Mouse (Mus musculus) retina, adult 2 months (tissue): Measurements from ENCODE around the gene Adgrf1.
"Not testable (repeated sequence)": the region's sequence is repeated elsewhere in the genome, so short reads cannot be mapped to it uniquely, and the experiment has no call there.

ENCODE experiments used
- DNase-seq: peaks from one replicate; pipeline ENCODE4 v3.0.0-alpha.2; 2012; ENCODE audit warnings: low read depth, low spot score

Gene Adgrf1

GRCm38 (mm10) chr17:43266636-43267035 lies 3.5 kb upstream of the Adgrf1 start:
- DNase-seq, result no peak

- DNase-seq, result no peak
Observed at GRCm38 (mm10) chr17:43267046-43267749, 2.9 kb upstream of the Adgrf1 start.

DNA sequence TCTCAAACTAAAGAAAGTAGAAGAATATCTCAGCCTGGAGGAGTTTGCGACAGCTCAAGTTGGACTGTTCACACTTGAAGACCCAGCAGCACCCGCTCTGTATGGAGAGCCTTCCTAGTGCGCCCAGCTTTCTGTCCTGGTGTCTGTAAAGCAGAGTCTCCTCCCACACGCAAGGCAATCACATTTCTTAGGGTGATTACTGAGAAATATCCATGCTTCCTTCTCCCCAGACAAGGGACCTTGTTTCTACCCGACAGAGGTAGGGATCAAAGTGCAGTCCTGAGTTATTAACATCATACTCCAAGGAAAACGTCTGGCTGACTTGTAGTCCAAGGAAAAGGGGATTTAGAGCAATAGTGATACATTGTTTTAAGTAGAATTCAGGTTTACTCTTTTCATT lies 6.1 kb downstream of the Adgrf1 start:
- no peak for DNase-seq

- peak; percentile 15 for DNase-seq
Observed at GRCm38 (mm10) chr17:43277223-43277622, 7.1 kb downstream of the Adgrf1 start.

- DNase-seq, result no peak
Observed at GRCm38 (mm10) chr17:43279671-43280070, 9.5 kb downstream of the Adgrf1 start.

GRCm38 (mm10) chr17:43282353-43282752 lies 12.2 kb downstream of the Adgrf1 start:
- no peak for DNase-seq

DNA sequence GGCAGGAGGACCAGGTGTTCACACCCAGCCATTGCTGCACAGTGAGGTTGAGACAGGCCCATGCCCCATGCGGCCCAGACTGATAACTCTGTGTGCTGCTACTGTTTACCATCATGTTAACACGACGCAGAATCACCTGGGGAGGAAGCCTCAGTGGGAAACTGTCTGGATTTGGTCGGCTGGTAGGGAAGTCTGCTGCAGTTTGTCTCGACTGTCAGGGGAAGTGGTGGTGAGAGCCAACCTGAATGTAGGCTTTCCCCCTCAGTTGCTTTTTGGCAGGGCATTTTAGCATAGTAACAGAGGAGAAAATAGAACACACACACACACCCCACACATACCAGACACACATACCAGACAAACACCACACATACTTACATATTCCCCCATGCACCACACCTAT lies 12.7 kb downstream of the Adgrf1 start:
- no peak for DNase-seq

GRCm38 (mm10) chr17:43299515-43299914 lies 29.4 kb downstream of the Adgrf1 start:
- no peak for DNase-seq

- DNase-seq, result no peak
Observed at GRCm38 (mm10) chr17:43325986-43326671, 56.0 kb downstream of the Adgrf1 start.

DNA sequence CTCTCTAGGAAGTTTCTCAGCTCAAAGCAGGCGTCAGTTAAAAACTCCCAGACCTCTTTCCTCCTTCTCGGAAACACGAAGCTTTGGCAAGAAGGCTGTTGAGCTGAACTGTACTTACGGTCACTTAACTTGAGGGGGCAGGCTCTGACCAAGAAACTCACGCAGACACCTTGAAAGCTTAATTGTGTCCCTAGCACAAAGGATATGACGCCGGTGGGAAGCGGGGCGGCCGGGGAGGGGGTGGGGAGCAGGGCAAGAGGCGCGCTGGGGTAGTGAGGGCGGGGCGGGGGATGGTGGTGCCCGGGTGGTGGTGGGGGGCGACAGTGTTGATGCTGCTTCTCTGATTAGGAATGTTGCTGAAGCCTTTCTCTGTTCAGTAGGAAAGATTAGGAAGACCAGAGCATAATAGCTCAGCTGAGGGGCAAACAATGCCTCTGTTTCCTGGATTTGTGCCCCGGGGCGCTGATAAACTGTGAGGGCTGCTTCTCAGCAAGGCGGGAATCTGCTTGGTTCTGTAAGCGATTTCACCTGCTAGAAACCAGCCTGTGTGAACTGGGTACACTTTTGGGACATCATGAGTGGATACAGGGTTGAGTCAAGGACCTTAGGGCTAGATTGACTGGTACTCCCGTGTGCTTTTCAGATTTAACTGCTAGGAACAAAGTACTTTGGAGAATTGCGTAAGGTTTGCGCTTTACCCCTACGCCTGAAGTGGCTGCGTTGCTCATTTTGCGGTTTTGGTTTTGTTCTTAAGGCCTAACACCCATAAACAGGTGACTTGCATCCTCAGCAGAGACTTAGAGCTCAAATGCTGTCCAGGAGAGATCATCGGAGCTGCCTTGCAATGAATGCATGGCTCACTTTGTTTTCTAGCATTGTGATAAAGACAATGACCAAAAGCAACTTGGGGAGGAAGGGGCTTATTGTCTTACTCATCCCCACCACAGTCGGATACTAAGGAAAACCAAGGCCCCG lies 56.9 kb downstream of the Adgrf1 start:
- no peak for DNase-seq

- no peak for DNase-seq
Observed at GRCm38 (mm10) chr17:43327810-43328209, 57.7 kb downstream of the Adgrf1 start.

DNA sequence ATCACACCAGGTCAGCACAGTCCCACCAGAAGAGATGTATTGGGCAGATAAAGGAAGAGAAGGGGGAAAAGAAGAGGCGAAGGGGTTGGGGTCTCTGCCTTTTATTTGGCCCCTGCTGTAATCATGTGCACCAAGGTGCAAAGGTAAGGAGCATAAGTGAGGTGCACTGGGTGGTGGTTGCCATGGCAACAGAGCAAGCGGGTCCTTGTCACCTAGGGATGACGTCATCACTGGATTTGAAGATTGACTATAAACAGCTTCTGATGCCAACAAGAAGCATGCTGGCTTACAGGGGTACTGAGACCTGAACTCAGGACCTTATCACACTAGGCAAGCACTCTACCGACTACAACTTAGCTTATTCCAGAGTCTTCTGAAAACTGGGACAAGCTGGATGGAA lies 59.1 kb downstream of the Adgrf1 start:
- no peak for DNase-seq

- DNase-seq, result no peak
Observed at GRCm38 (mm10) chr17:43329761-43330183, 59.6 kb downstream of the Adgrf1 start.

- no peak for DNase-seq
Observed at GRCm38 (mm10) chr17:43332686-43333085, 62.6 kb downstream of the Adgrf1 start.

- DNase-seq, result no peak
Observed at GRCm38 (mm10) chr17:43334074-43334473, 63.9 kb downstream of the Adgrf1 start.

DNA sequence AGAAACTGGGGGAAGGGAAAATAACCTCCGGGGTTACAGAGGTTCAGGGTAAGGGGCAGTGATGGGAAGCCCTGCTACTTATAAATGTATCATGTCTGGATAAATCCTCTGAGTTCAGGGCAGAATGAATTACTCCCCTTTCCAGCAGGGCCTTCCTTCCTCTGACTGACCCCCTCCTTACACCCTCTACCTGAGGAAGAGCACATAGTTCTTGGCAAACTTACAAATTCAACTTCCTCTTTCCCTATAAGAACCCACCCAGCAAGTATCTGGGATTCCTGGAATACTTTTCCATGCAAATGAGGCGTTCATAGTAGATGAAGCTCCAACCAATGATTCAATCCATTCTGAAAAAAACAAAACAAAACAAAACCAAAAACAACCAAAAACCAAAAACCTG lies 67.5 kb downstream of the Adgrf1 start:
- no peak for DNase-seq

DNA sequence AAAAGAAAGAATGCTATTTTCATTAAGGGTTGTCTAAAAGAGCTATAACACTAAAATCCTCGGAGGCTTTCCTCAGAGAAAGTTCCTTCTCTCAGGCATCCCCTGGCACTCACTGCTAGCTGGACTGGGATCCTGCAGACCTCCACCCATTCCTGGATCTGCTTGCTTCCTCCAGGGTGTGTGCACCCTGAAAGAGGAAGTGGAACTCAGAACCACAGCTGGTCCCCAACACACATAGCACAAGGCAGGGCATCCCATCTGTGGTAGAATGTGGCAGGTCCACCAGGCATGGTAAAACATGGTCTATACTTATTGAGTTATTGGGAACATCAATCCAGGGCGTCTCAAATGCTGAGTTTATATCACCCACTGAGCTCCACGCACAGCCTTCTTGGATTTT lies 68.2 kb downstream of the Adgrf1 start:
- no peak for DNase-seq

- not testable (repeated sequence) for DNase-seq
Observed at GRCm38 (mm10) chr17:43346499-43346898, 76.4 kb downstream of the Adgrf1 start.

DNA sequence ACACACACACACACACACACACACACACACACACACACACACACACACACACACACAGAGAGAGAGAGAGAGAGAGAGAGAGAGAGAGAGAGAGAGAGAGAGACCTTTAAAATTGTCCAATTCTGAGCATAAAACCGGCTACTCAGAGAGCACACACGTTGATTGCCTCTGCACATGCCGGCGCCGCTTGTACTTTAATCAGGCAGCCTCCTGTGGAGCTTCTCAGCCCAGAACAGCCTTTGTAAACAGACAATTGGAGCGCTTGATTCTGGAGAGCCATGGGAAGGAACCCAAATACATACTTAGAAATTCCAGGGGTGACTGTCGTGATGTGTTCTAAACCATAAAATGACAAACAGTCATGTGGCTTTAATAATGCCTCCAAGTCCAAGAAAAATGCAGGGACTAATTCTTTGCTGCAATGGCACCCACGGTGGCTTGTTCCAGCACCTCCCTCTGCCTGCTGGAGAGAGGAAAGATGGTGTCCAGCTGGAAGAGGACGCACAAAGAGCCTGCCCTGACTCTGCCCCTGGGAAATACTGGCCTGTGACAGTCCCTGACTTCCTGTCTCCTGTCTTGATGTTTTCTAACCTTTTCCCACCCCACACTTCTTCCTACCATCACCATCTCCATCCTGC lies 87.9 kb downstream of the Adgrf1 start:
- no peak for DNase-seq

DNA sequence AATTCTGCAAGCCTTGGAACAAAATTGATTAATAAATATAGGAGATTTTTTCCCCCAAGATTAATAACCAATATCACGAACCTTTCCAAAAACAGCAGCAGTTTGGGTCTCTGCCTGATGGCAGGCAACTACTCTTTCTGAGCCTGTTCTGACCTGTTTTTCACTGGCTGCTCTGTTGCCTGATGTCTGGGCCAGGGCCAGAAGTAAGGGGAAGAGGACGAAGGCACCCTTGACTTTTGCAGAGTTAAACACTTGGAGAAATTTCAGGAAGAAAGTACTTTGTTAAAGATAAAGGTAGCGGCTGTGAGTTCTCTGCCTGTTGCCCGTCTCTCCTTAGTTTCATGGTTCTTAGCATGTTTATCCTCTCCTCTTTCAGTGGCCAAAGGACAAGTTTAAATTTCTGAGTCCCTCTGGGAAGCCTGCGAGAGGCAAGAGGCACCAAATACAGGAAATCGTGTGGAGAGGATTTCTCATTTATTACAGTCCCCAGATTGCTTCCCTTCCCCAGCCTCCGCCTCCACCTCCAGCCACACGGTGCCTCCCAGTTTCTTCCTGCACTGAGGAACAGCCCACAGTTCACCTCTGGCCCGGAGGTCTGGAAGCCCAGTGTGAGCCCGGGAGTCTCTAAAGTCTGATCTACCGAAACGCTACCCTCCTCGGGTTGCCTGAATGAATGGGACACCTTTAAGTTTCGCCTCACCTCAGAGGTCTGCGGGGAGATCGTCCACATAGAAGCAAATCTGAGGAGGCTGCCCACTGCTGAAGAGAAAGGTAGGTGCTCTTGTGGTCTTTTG lies 89.9 kb downstream of the Adgrf1 start, which contains the start of gene Adgrf5:
TSS of gene Adgrf5 (plus strand) at position 626 of the 794 bp plus-strand sequence.
- no peak for DNase-seq

DNA sequence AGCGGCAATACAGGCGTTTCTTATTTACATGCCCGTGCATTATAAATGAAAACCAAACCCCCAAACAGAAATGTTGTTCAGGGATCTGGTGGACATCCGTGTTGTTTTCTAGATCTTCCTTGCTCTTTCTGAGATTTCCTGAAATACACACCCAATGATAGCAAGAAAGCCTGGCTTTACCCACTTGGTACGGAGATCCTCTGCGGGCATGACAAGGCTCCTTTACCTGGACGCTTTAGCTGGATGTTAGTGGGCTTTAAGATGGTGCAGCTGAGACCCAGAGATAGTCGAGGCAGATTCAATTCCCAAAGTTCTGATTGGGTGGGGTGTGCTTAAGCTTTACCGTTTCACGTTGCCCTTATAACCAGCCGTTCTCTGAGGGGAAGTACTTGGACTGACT lies 90.9 kb downstream of the Adgrf1 start:
- DNase-seq, result no peak
